ENCODE assay signal across 15 mouse cellular contexts in the genomic region with DNA sequence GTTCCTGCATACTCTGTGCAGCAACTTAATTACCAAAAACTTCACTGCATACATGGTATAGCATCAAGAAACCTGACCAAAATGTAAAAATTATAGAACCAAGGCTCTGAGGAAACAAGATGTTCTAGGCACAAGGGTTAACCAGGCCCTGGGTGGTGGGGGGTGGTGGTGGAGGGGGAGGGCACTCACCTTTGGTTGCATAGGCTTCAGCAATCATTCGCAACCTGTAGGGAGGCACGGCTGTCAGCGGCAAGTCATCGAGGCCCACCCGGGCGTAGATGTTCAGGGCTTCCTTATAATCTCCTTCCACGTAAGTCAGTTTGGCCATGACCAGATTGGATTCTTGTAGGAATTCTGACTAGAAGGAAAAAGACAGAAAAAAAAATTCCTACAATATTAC.
"Had no signal": no experiment of that assay in that cellular context is flagged by ENCODE, and none has a peak within 500 bp of the region (broad histone marks: within the 10 kb centered on the region; RNA-seq: fewer than 3 reads in every experiment).

No protein-coding gene starts in this region.

- H3K4me2 ChIP-seq: liver, embryonic 13.5 days; midbrain, embryonic 11.5 days; stomach, embryonic 15.5 days had no signal

- H3K27ac ChIP-seq: liver, embryonic 13.5 days; stomach, embryonic 15.5 days had no signal

- H3K27me3 ChIP-seq: liver, embryonic 13.5 days; stomach, embryonic 15.5 days had no signal

- H3K9me3 ChIP-seq: liver, embryonic 13.5 days; stomach, embryonic 15.5 days had no signal

- DNase-seq: kidney, adult 9 months; kidney, postnatal 14 days; liver, embryonic 13.5 days; lung, adult 2 months; lung, postnatal 14 days; lung, postnatal 4 days; midbrain, embryonic 14.5 days; right cerebral cortex, adult 18-20 months; right cerebral cortex, postnatal 14 days; right cerebral cortex, postnatal 4 days; spleen, adult 18-20 months; thymus, postnatal 25 days had no signal

- H3K9ac ChIP-seq: liver, embryonic 13.5 days; stomach, embryonic 15.5 days had no signal

- H3K4me3 ChIP-seq: liver, embryonic 13.5 days; stomach, embryonic 15.5 days had no signal

- H3K4me1 ChIP-seq: liver, embryonic 13.5 days; stomach, embryonic 15.5 days had no signal

- ATAC-seq: intestine, postnatal 0 days had no signal
